Mouse (Mus musculus) frontal cortex, adult 2 months (tissue): Measurements from ENCODE around the gene Stox2. TPM values are rescaled to one million over a fixed set of nuclear protein-coding genes. Genes with fewer than 3 reads are reported as not detected.

Experiments used
- DNase-seq, 2 experiments: peaks; one replicate each; pipeline ENCODE4 v3.0.0; 2022; ENCODE audit warnings: low spot score in 1 of 2; ENCODE audit errors: extremely low spot score in 1 of 2
- polyA plus RNA-seq: library from polyadenylated mRNA; depleted of rRNA; stranded (reverse); fragments of >200 nt; gene quantifications from 2 replicates; pipeline ENCODE4 v1.2.3, GENCODE M21; 2012

Gene Stox2
- polyA plus RNA-seq, 1 experiment, result 29.4 TPM

GRCm38 (mm10) chr8:47318468-47318867, 127.7 kb downstream of the Stox2 start:
- DNase-seq, result no peak

DNA sequence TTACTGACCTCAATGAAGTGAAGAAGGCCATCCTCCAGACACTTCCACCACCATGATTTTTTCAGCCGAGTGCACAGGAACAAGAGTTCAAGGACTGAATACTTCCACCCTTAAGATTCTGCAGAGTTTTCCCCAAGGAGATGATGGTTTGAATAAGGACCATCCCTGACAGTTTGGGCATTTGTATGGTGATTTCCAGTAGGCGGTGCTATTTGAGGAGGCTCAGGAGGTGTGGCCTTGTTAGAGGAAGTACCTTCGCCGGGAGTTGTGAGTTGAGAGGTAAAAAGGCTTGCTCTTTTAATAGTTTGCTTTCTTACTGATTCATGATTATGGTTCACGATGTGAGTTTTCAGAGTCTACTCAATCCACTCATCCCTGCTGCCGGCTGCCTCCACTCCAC, 138.0 kb downstream of the Stox2 start:
- DNase-seq, result no peak

DNA sequence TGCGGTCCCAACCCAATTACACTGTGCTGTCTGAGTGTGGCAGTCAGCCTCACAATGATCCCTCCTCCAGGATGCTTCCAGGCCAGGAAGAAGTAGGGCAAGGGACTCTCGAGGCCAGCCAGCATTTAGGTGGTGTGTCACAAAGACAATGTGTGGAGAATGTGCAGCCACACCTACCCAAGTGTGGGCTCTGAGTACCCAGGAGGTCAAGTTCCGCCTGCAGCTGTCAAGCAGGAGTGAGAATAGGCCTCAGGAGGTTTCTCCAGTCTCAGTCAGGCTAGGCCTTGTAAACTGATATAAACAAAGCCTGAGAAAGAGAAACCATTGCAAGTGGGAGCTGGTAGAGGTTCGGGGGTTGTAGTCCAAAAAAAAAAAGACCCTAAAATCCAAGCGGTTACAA, 139.8 kb downstream of the Stox2 start:
- no peak for DNase-seq

- DNase-seq, result no peak
These were observed 140.3 kb downstream of the Stox2 start for GRCm38 (mm10) chr8:47305880-47306279.

DNA sequence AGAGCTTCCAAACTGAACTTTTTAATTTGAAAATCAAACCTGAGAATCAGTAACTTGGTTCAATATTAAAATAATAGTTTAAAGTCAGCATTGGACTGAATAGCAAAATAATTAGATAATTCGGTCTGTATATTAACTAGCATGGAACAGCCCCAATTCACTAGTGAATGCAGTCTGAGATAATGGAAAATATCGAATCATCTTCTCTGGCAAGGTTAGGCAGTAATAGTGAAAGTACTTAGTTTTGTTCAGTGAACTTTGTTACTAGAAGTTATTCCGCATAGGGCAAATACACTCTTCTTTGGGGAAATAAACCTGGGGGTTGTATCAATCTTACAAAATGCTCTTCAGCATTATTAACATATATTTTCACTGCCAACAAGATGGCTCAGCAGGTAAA, 147.7 kb downstream of the Stox2 start:
- DNase-seq, result no peak

GRCm38 (mm10) chr8:47289641-47290040, 156.5 kb downstream of the Stox2 start:
- peak in 1 of 2 experiments; percentile 49 for DNase-seq

- peak; percentile 29 to 68 for DNase-seq
These were observed 157.2 kb downstream of the Stox2 start for GRCm38 (mm10) chr8:47288866-47289541.

- peak; percentile 26 to 69 for DNase-seq
These were observed 157.9 kb downstream of the Stox2 start for GRCm38 (mm10) chr8:47288131-47288865.

DNA sequence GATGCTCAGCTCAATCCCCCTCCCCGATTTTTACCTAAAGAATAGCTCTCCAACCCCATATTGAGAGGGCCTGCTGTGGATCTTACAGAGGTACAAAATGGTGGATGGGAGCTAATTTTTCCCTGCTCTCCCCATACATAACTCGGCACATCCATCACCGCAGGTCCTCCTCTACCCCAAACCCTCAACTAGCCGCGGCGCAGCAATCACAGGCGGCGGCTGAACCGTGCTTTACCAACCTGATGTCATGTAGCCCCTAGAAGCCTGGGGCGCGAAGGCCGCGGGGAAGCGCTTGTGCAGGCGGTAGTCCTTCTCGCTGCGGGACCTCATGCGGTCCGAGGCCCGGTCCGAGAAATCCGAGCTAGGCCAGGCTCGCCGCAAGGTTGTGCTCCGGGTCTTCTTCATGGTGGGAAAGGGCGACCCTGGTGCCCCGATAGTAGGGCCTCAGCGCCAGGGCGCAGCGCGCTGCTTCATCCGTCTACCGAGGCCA, 158.5 kb downstream of the Stox2 start:
- peak in 1 of 2 experiments; percentile 47 for DNase-seq

GRCm38 (mm10) chr8:47287201-47287621, 159.0 kb downstream of the Stox2 start:
- peak in 1 of 2 experiments; percentile 41 for DNase-seq

DNA sequence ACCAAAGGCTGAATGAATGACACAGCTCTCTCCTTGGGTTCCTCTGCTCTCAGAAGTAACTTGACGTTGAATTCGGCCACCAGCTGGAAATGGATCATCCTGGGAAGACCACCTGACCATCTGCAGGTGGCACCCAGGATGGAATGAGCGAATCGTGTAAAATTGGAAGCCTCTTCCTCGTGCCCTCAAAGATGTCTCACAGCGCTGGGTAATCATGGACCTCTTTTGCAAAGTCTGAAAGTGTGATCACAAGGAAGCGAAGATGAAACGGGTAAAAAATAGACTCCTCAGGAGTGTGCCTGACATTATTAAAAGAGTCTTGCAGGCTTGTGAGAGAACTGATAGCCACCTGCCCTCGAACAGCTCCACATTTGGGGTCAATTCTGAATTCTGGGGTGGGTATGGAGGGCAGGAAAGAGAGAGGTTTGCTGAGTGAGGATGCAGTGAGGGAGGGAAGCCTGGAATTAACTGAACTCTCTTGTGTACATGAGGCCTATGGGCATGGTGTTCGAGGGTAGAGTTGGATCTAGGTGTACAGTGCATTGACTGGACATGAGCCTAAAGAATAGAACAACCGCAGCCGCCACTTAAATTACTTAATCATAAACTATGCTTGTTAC, 160.0 kb downstream of the Stox2 start:
- no peak for DNase-seq

- DNase-seq, result no peak
These were observed 160.7 kb downstream of the Stox2 start for GRCm38 (mm10) chr8:47285435-47285834.

- DNase-seq, result no peak
These were observed 161.5 kb downstream of the Stox2 start for GRCm38 (mm10) chr8:47284329-47285326.

DNA sequence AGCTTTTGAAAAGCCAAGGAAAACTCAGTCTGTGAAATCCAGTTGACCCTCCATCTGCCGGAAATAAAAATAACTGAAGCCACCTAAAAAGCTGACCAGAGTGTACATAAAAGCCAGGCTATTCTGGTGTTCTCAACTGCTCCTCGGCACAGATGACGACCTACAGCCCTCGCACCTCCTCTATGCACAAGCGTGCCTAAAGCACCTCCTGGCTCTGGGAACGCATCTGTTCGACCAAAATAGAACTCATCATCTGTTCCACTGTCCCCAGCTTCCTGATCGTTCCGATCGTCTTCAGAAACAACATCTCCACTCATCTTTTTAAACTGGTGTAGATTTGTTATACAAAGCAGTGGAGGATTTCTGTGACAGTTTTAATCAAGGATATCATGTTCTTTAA, 166.3 kb downstream of the Stox2 start:
- DNase-seq, result peak in 1 of 2 experiments; percentile 55

- DNase-seq, result no peak
These were observed 168.0 kb downstream of the Stox2 start for GRCm38 (mm10) chr8:47278211-47278610.

- no peak for DNase-seq
These were observed 177.2 kb downstream of the Stox2 start for GRCm38 (mm10) chr8:47268931-47269330.

DNA sequence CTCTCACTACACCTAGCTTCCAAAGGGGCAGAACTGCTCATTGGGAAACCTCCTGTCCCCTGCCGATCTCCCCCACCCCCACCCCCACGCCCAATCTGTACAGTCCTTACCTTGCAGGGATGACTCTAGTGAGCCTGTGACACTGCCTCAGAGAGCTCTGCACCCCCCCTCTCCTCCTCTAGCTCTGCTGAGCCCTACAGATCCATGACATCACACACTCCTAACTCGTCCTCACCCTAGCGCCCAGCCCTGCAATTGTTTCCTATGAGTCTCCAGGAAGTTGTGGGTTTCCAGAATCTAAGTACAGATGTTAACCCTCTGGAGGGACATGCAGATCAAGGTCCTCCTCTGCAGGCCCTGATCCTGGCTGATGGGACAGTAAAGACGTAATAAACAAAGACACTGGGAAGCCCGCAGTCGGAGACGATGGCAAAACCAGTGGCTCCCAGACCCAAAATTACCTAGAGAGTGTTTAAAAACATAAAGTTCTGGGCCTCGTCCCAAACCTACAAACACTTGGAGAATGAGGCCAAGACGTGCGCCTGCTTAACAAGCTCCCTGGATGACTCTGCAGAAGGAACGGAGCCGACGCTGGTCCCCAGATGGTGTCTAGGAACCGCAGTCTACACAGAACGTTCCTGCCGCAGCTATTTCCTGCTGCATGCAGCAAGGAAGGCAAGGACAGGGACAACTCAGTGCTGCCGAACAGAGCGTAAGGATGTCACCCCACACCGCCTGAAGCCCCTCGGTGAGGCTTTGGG, 177.9 kb downstream of the Stox2 start:
- peak; percentile 55 to 82 for DNase-seq

GRCm38 (mm10) chr8:47263070-47263843, 182.9 kb downstream of the Stox2 start:
- no peak for DNase-seq
